Mouse (Mus musculus): ENCODE data around the gene Nkx2-1. TPM values are rescaled to one million over a fixed set of nuclear protein-coding genes. Genes with fewer than 3 reads are reported as not detected.

The Nkx2-1 gene
- polyA plus RNA-seq (2012; ENCODE audit: insufficient read depth, insufficient read length, missing spikeins): not detected in 2 replicates

GRCm38 (mm10) chr12:56536884-56537265 lies at the start of gene Nkx2-1:
Nkx2-1 (minus strand) TSS chr12:56536908.
- no peak within 1 kb of the TSS for H3K4me3 ChIP-seq (ENCODE audit: insufficient read depth, low read depth, low read length)
- H3K4me1 ChIP-seq (ENCODE audit: control insufficient read depth, insufficient read depth, insufficient read length, low read length): no peaks in the 10 kb centered on the region; the same call in 1 of the 2 replicates
- no peak within 1 kb of the TSS for H3K27ac ChIP-seq (replicated peaks; ENCODE audit: low read depth, low read length)

GRCm38 (mm10) chr12:56541068-56541467 lies 4.4 kb upstream of the Nkx2-1 start:
- no peaks in the 10 kb centered on the region; the same call in 1 of the 2 replicates for H3K4me1 ChIP-seq (ENCODE audit: control insufficient read depth, insufficient read depth, insufficient read length, low read length)
- no peak overlapping the region for H3K4me3 ChIP-seq (ENCODE audit: insufficient read depth, low read depth, low read length)
- H3K27ac ChIP-seq (replicated peaks; ENCODE audit: low read depth, low read length): no peak overlapping the region

GRCm38 (mm10) chr12:56540591-56540990 lies 3.9 kb upstream of the Nkx2-1 start:
- H3K4me1 ChIP-seq (ENCODE audit: control insufficient read depth, insufficient read depth, insufficient read length, low read length): no peaks in the 10 kb centered on the region; the same call in 1 of the 2 replicates
- no peak overlapping the region for H3K4me3 ChIP-seq (ENCODE audit: insufficient read depth, low read depth, low read length)
- H3K27ac ChIP-seq (replicated peaks; ENCODE audit: low read depth, low read length): no peak overlapping the region

GRCm38 (mm10) chr12:56538601-56539000 lies 1.9 kb upstream of the Nkx2-1 start:
- Histone ChIP-seq H3K4me1 (ENCODE audit: control insufficient read depth, insufficient read depth, insufficient read length, low read length) (no peaks in the 10 kb centered on the region; the same call in 1 of the 2 replicates), H3K27ac (replicated peaks; ENCODE audit: low read depth, low read length) (no peak overlapping the region), H3K4me3 (ENCODE audit: insufficient read depth, low read depth, low read length) (no peak overlapping the region)

- H3K4me3 ChIP-seq (ENCODE audit: insufficient read depth, low read depth, low read length): no peak overlapping the region
- no peak overlapping the region for H3K27ac ChIP-seq (replicated peaks; ENCODE audit: low read depth, low read length)
- no peaks in the 10 kb centered on the region; the same call in 1 of the 2 replicates for H3K4me1 ChIP-seq (ENCODE audit: control insufficient read depth, insufficient read depth, insufficient read length, low read length)
These were observed 1.2 kb upstream of the Nkx2-1 start for GRCm38 (mm10) chr12:56537931-56538330.

- H3K4me3 ChIP-seq (ENCODE audit: insufficient read depth, low read depth, low read length): no peak overlapping the region
- no peaks in the 10 kb centered on the region; the same call in 1 of the 2 replicates for H3K4me1 ChIP-seq (ENCODE audit: control insufficient read depth, insufficient read depth, insufficient read length, low read length)
- no peak overlapping the region for H3K27ac ChIP-seq (replicated peaks; ENCODE audit: low read depth, low read length)
These were observed 634 bp upstream of the Nkx2-1 start for GRCm38 (mm10) chr12:56537342-56537741.

GRCm38 (mm10) chr12:56536174-56536883 lies 379 bp downstream of the Nkx2-1 start:
- Histone ChIP-seq H3K27ac (replicated peaks; ENCODE audit: low read depth, low read length) (no peak overlapping the region), H3K4me3 (ENCODE audit: insufficient read depth, low read depth, low read length) (no peak overlapping the region), H3K4me1 (ENCODE audit: control insufficient read depth, insufficient read depth, insufficient read length, low read length) (no peaks in the 10 kb centered on the region; the same call in 1 of the 2 replicates)

GRCm38 (mm10) chr12:56535411-56536173 lies 1.1 kb downstream of the Nkx2-1 start:
- H3K27ac ChIP-seq (replicated peaks; ENCODE audit: low read depth, low read length): no peak overlapping the region
- H3K4me1 ChIP-seq (ENCODE audit: control insufficient read depth, insufficient read depth, insufficient read length, low read length): no peaks in the 10 kb centered on the region; the same call in 1 of the 2 replicates
- H3K4me3 ChIP-seq (ENCODE audit: insufficient read depth, low read depth, low read length): no peak overlapping the region

- Histone ChIP-seq H3K27ac (replicated peaks; ENCODE audit: low read depth, low read length) (no peak overlapping the region), H3K4me1 (ENCODE audit: control insufficient read depth, insufficient read depth, insufficient read length, low read length) (no peaks in the 10 kb centered on the region; the same call in 1 of the 2 replicates), H3K4me3 (ENCODE audit: insufficient read depth, low read depth, low read length) (no peak overlapping the region)
These were observed 1.9 kb downstream of the Nkx2-1 start for GRCm38 (mm10) chr12:56534651-56535326.

GRCm38 (mm10) chr12:56534311-56534650 lies 2.4 kb downstream of the Nkx2-1 start:
- H3K4me3 ChIP-seq (ENCODE audit: insufficient read depth, low read depth, low read length): no peak overlapping the region
- H3K27ac ChIP-seq (replicated peaks; ENCODE audit: low read depth, low read length): no peak overlapping the region

GRCm38 (mm10) chr12:56533501-56534310 lies 3.0 kb downstream of the Nkx2-1 start:
- H3K27ac ChIP-seq (replicated peaks; ENCODE audit: low read depth, low read length): no peak overlapping the region
- H3K4me1 ChIP-seq (ENCODE audit: control insufficient read depth, insufficient read depth, insufficient read length, low read length): no peaks in the 10 kb centered on the region; the same call in 1 of the 2 replicates
- H3K4me3 ChIP-seq (ENCODE audit: insufficient read depth, low read depth, low read length): no peak overlapping the region

More at GRCm38 (mm10) chr12:56534311-56534650, 2.4 kb downstream of the Nkx2-1 start:
- H3K4me1 ChIP-seq (ENCODE audit: control insufficient read depth, insufficient read depth, insufficient read length, low read length): no peaks in the 10 kb centered on the region; the same call in 1 of the 2 replicates

GRCm38 (mm10) chr12:56532986-56533495 lies 3.7 kb downstream of the Nkx2-1 start:
- H3K27ac ChIP-seq (replicated peaks; ENCODE audit: low read depth, low read length): no peak overlapping the region
- no peak overlapping the region for H3K4me3 ChIP-seq (ENCODE audit: insufficient read depth, low read depth, low read length)

GRCm38 (mm10) chr12:56532142-56532541 lies 4.6 kb downstream of the Nkx2-1 start:
- no peaks in the 10 kb centered on the region; the same call in 1 of the 2 replicates for H3K4me1 ChIP-seq (ENCODE audit: control insufficient read depth, insufficient read depth, insufficient read length, low read length)
- H3K4me3 ChIP-seq (ENCODE audit: insufficient read depth, low read depth, low read length): no peak overlapping the region
- H3K27ac ChIP-seq (replicated peaks; ENCODE audit: low read depth, low read length): no peak overlapping the region

More at GRCm38 (mm10) chr12:56532986-56533495, 3.7 kb downstream of the Nkx2-1 start:
- H3K4me1 ChIP-seq (ENCODE audit: control insufficient read depth, insufficient read depth, insufficient read length, low read length): no peaks in the 10 kb centered on the region; the same call in 1 of the 2 replicates

- Histone ChIP-seq H3K27ac (replicated peaks; ENCODE audit: low read depth, low read length) (no peak overlapping the region), H3K4me1 (ENCODE audit: control insufficient read depth, insufficient read depth, insufficient read length, low read length) (no peaks in the 10 kb centered on the region; the same call in 1 of the 2 replicates), H3K4me3 (ENCODE audit: insufficient read depth, low read depth, low read length) (no peak overlapping the region)
These were observed 5.6 kb downstream of the Nkx2-1 start for GRCm38 (mm10) chr12:56531051-56531620.
